Mouse (Mus musculus) fat pad, adult 2 months (tissue): ENCODE measurements around the gene Lrrc3.
A peak's percentile ranks its signal among the peaks of the same experiment; 100 is the strongest.

Source experiments
- DNase-seq: peaks from one replicate; pipeline ENCODE4 v3.0.0-alpha.2; 2011; ENCODE audit warnings: low read depth, low spot score; ENCODE audit errors: extremely low read depth

Lrrc3 gene

DNA sequence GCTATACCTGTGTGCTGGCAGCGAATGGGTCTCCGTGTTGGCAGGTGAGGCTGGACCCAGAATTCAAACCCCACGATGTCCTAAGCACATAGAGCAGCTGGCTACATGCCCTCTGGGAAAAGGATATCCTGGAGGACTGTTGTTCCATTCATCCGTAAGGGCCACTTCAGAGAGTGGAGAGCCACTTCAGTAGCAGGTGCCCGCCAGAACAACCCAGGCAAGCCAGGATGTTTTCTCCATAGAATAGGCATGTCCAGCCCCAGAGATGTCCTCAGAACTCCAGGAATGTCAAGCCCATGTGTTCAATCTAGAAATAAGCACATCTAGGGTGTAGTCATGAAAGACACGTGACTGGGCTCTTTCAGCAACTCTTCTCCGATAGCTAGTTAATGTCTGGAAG, 32.7 kb downstream of the Lrrc3 start:
- no peak for DNase-seq

DNA sequence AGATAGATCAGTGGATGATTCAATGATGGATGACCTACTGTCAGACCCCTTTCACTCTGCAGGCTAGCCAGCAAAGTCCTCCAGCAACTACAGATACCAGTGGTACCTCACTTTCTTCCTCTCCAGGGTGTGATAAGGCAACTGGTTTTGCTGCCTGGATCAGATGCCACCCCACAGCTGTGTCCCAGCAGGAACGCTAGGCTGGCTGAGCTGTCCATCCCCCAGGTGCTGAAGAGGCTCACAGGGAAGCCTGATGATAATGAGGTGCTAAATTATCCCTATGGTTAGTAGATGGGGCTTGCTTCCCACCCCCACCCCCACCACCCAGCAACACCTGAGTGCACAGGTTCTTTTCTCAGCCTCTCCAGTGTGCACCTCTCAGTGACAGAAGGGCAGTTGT, 34.8 kb downstream of the Lrrc3 start:
- no peak for DNase-seq

DNA sequence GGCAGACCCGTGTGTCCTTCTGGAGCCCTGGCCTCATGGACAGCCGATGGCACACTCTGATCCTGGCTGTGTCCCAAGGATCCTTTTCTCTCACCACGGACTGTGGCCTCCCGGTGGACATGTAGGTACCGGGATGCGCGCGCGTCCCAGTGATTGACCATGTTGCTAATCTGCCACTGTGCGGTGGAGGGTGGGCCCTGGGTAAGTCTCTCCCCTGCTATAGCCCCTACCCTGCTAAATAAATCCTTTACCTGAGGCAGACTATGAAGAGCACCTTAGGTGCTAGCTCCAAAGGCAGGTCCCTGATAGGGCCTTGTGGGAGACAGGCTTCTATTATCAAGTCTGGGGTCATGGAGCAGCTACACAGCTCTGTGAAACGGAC, 37.6 kb downstream of the Lrrc3 start:
- no peak for DNase-seq

DNA sequence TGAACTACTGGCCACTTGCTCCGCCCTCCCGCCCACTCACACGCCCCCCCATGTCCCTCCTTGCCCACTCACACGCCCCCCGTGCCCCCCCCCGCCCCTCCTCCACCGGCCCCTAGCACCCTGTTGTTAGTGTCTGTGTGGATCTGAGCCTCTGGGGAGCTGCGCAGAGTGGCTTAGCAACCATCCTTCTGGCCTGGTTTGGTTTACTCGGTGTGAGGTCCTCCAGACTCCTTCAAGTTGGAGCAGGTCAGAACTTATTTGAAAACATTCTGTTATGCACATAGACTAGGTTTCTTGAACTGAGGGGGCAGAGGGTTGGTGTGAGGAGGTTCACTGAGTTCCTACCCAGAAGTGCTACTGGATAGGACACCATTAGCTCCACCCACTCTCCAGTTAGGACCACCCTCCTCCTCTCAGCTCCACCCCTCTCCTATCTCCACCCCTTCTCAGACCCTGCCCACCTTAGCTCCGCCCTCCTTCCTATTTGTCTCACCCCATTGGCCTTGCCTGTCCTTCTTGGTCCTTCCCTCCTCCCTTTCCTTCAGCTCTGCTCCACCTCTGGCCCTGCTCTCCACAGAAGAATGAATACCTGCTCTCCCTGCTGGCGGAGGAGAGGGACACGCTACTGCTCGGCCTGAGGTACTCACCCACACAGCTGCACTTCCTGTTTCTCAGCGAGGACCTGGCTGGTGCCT, 38.1 kb downstream of the Lrrc3 start:
- peak; percentile 63 for DNase-seq

DNA sequence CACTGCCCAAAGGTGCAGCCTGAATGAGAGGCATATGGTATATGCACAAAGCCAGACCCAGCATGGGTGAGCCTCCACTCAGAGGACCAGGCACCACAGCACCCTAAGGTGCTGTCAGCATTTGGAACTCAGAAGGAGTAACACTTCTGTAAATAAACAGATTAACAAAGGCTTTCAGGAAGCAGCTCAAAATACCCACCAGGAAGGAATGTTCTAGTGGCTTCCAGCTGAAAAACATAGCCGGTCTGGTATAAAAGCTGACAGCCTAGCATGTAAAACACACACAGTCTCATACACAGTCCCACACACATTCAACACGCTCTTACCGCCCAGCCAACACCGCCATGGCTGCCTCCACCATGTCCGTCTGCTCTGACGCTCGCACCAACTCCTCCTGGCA, 40.7 kb downstream of the Lrrc3 start, which contains the start of gene Gm3285:
Gene Gm3285, plus strand, starts transcription at position 301 of the 400 bp plus-strand sequence.
- no peak for DNase-seq

DNA sequence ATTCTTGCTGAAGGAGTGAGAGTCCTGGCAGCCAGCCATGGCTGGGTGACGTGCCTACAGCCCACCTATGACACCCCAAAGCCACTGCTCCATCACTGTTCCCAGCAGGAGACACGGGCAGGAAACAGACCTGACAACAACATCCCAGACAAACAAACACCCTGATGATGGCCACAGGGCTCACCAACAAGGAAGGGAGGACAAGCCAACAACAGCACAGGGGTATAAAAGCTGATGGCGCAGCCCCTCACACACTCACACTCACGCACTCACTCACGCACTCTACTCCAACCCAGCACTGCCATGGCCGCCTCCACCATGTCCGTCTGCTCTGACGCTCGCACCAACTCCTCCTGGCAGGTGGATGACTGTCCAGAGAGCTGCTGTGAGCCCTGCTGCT, 49.8 kb downstream of the Lrrc3 start, which contains the start of gene Gm10318:
Gene Gm10318, plus strand, starts transcription at position 301 of the 400 bp plus-strand sequence.
- DNase-seq, result no peak
